Mouse (Mus musculus): Measurements from ENCODE around the gene Cdyl2. TPM values are rescaled to one million over a fixed set of nuclear protein-coding genes. Genes with fewer than 3 reads are reported as not detected.

The Cdyl2 gene
- polyA plus RNA-seq, 1 experiment from 2014 or later: 8.2 TPM

GRCm38 (mm10) chr8:116637998-116638397 is 94.8 kb downstream of the Cdyl2 start:
- Histone ChIP-seq H3K9ac (replicated peaks) (no peak overlapping the region), H3K4me2 (no peak overlapping the region), H3K27ac (no peak overlapping the region), H3K36me3 (no peaks in the 10 kb centered on the region), H3K4me1 (replicated peaks) (no peaks in the 10 kb centered on the region), H3K27me3 (no peaks in the 10 kb centered on the region), H3K4me3 (replicated peaks) (no peak overlapping the region), H3K9me3 (no peaks in the 10 kb centered on the region)
- 79% methylated on average over 4 of the region's 4 CpGs for WGBS
- ATAC-seq (ENCODE audit: insufficient number of reproducible peaks, insufficient read depth, low FRiP score, low TSS enrichment, low read depth): no peak

- H3K4me3 ChIP-seq (replicated peaks): no peak overlapping the region
- H3K36me3 ChIP-seq: no peaks in the 10 kb centered on the region
- H3K9me3 ChIP-seq: no peaks in the 10 kb centered on the region
- no peak overlapping the region for H3K9ac ChIP-seq (replicated peaks)
- H3K4me1 ChIP-seq (replicated peaks): no peaks in the 10 kb centered on the region
- H3K27ac ChIP-seq: no peak overlapping the region
- no peak for ATAC-seq (ENCODE audit: insufficient number of reproducible peaks, insufficient read depth, low FRiP score, low TSS enrichment, low read depth)
- H3K27me3 ChIP-seq: no peaks in the 10 kb centered on the region
- WGBS: 92% methylated on average over 7 of the region's 7 CpGs
- no peak overlapping the region for H3K4me2 ChIP-seq
Measured at GRCm38 (mm10) chr8:116637193-116637592, 95.6 kb downstream of the Cdyl2 start.

DNA sequence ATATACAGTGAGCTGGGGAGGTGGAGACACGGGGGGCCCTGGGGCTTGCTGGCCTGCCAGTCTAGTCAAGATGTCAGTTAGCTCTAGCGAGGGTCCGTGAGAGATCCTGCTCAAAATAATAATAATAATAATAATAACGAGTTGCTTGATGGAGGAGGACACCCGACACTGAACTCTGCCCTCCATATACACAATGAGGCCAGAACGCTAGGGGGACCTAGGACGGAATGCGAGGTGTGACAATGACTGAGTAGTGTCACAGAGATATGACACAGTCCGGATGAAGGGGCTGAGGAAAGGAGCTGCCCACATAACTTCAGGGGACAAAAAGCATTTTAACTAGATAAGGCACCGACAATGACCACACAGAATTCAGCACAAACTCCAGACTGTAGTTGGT is 96.4 kb downstream of the Cdyl2 start:
- Histone ChIP-seq H3K9ac (replicated peaks) (no peak overlapping the region), H3K4me1 (replicated peaks) (no peaks in the 10 kb centered on the region), H3K9me3 (no peaks in the 10 kb centered on the region), H3K4me3 (replicated peaks) (no peak overlapping the region), H3K27me3 (no peaks in the 10 kb centered on the region), H3K36me3 (no peaks in the 10 kb centered on the region), H3K27ac (no peak overlapping the region), H3K4me2 (no peak overlapping the region)
- 88% methylated on average over 10 of the region's 10 CpGs for WGBS
- no peak for ATAC-seq (ENCODE audit: insufficient number of reproducible peaks, insufficient read depth, low FRiP score, low TSS enrichment, low read depth)

DNA sequence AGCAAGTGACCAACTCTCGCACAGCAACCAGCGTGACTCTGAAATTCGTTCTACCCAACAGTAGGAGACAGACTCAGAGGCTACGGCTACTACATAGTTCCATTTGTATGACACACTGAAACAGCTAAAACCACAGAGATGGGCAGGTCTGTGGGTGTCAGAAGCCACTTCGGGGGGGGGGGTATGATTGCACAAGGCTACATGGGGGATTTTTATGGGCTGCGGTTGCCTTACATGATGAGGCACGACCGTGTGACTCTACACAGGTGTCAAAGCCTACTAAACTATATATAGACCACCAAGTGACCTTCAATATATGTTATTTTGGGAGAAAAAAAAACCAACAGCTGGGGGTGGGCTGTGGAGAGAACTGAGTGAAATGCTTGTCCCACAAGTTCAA is 96.8 kb downstream of the Cdyl2 start:
- Histone ChIP-seq H3K27ac (no peak overlapping the region), H3K27me3 (no peaks in the 10 kb centered on the region), H3K36me3 (no peaks in the 10 kb centered on the region), H3K9ac (replicated peaks) (no peak overlapping the region), H3K9me3 (no peaks in the 10 kb centered on the region), H3K4me2 (no peak overlapping the region), H3K4me3 (replicated peaks) (no peak overlapping the region), H3K4me1 (replicated peaks) (no peaks in the 10 kb centered on the region)
- WGBS: 89% methylated on average over 8 of the region's 8 CpGs
- ATAC-seq (ENCODE audit: insufficient number of reproducible peaks, insufficient read depth, low FRiP score, low TSS enrichment, low read depth): no peak

GRCm38 (mm10) chr8:116635261-116635660 is 97.5 kb downstream of the Cdyl2 start:
- Histone ChIP-seq H3K27me3 (no peaks in the 10 kb centered on the region), H3K9ac (replicated peaks) (no peak overlapping the region), H3K4me3 (replicated peaks) (no peak overlapping the region), H3K9me3 (no peaks in the 10 kb centered on the region), H3K4me2 (no peak overlapping the region), H3K36me3 (no peaks in the 10 kb centered on the region), H3K27ac (no peak overlapping the region), H3K4me1 (replicated peaks) (no peaks in the 10 kb centered on the region)
- no peak for ATAC-seq (ENCODE audit: insufficient number of reproducible peaks, insufficient read depth, low FRiP score, low TSS enrichment, low read depth)
- 92% methylated on average over 13 of the region's 13 CpGs for WGBS

DNA sequence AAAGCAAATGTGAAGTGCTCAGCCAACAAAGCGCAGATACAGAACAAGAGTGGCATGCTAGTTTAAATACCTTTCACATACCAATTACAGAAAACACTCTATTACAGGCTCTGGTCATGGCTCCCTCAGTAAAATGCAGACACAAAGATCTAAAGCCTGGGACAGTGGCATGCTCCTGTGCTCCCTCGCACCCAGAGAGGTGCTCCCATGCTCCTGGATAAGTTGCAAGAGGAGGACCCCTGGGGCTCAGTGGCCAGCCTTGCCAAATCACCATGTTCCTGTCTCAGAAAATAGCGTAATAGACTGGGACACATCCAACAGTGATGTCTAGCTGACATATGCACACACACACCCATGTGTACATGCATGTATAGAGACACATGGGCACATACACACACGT is 98.4 kb downstream of the Cdyl2 start:
- ATAC-seq (ENCODE audit: insufficient number of reproducible peaks, insufficient read depth, low FRiP score, low TSS enrichment, low read depth): no peak
- 89% methylated on average over 4 of the region's 4 CpGs for WGBS
- no peaks in the 10 kb centered on the region for H3K9me3 ChIP-seq

GRCm38 (mm10) chr8:116633470-116634150 is 99.2 kb downstream of the Cdyl2 start:
- H3K4me3 ChIP-seq (replicated peaks): no peak overlapping the region
- no peak overlapping the region for H3K27ac ChIP-seq
- no peaks in the 10 kb centered on the region for H3K36me3 ChIP-seq
- no peaks in the 10 kb centered on the region for H3K9me3 ChIP-seq
- no peak for ATAC-seq (ENCODE audit: insufficient number of reproducible peaks, insufficient read depth, low FRiP score, low TSS enrichment, low read depth)
- H3K4me2 ChIP-seq: no peak overlapping the region
- no peak overlapping the region for H3K9ac ChIP-seq (replicated peaks)
- no peaks in the 10 kb centered on the region for H3K4me1 ChIP-seq (replicated peaks)
- WGBS: 66% methylated on average over 10 of the region's 10 CpGs
- H3K27me3 ChIP-seq: no peaks in the 10 kb centered on the region

More for the DNA sequence above, 98.4 kb downstream of the Cdyl2 start:
- Histone ChIP-seq H3K27me3 (no peaks in the 10 kb centered on the region), H3K27ac (no peak overlapping the region), H3K36me3 (no peaks in the 10 kb centered on the region), H3K4me2 (no peak overlapping the region), H3K4me1 (replicated peaks) (no peaks in the 10 kb centered on the region), H3K4me3 (replicated peaks) (no peak overlapping the region), H3K9ac (replicated peaks) (no peak overlapping the region)

DNA sequence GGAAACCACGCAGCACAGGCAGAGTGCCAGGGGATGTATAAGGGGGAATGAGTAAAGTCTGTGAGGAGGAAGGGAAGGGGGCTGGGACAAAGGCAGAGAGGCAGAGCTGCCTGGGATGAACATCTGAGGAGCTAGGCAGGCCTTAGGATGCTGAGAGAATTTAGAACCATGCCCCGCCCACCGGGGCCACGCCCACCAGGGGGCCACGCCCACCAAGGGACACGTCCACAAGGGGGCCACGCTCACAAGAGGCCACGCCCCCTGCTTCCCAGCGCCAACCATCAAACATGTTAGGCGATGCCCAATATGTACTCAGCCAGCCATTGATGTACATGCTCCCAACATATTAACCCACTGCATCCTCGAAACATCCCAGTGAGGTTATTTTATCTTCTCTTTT is 102.7 kb downstream of the Cdyl2 start:
- H3K27ac ChIP-seq: no peak overlapping the region
- no peak overlapping the region for H3K4me2 ChIP-seq
- H3K27me3 ChIP-seq: no peaks in the 10 kb centered on the region
- WGBS: 42% methylated on average over 11 of the region's 11 CpGs
- H3K9ac ChIP-seq (replicated peaks): no peak overlapping the region
- ATAC-seq (ENCODE audit: insufficient number of reproducible peaks, insufficient read depth, low FRiP score, low TSS enrichment, low read depth): no peak
- no peak overlapping the region for H3K4me3 ChIP-seq (replicated peaks)
- no peaks in the 10 kb centered on the region for H3K9me3 ChIP-seq
- H3K36me3 ChIP-seq: no peaks in the 10 kb centered on the region
- H3K4me1 ChIP-seq (replicated peaks): no peaks in the 10 kb centered on the region

DNA sequence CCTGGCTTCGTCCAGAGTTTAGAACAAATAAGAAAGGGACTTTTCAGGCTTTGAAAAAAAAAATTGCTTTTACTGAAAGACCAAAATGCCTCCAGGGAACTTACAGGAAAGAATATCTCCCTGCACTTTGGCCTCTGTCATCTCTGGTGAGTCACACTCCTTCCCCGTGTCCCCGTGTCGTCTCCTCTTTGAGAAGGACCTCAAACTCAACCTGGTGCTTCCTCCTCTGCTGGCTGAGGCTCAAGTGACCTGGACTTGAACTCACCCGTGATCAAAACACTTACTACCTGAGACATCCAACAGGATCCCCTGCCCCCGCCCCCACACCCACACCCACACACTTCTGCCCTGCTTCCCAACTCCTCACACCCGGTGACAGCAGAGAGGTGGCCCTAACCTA is 103.8 kb downstream of the Cdyl2 start:
- no peak for ATAC-seq (ENCODE audit: insufficient number of reproducible peaks, insufficient read depth, low FRiP score, low TSS enrichment, low read depth)
- H3K27ac ChIP-seq: no peak overlapping the region
- H3K4me3 ChIP-seq (replicated peaks): no peak overlapping the region
- no peak overlapping the region for H3K9ac ChIP-seq (replicated peaks)
- H3K36me3 ChIP-seq: no peaks in the 10 kb centered on the region
- H3K4me2 ChIP-seq: no peak overlapping the region
- H3K4me1 ChIP-seq (replicated peaks): no peaks in the 10 kb centered on the region
- 78% methylated on average over 7 of the region's 7 CpGs for WGBS
- no peaks in the 10 kb centered on the region for H3K27me3 ChIP-seq
- H3K9me3 ChIP-seq: no peaks in the 10 kb centered on the region

- Histone ChIP-seq H3K4me3 (replicated peaks) (no peak overlapping the region), H3K9ac (replicated peaks) (no peak overlapping the region), H3K27me3 (no peaks in the 10 kb centered on the region), H3K4me1 (replicated peaks) (no peaks in the 10 kb centered on the region), H3K27ac (no peak overlapping the region), H3K4me2 (no peak overlapping the region), H3K36me3 (no peaks in the 10 kb centered on the region), H3K9me3 (no peaks in the 10 kb centered on the region)
- 100% methylated on average over 2 of the region's 2 CpGs for WGBS
- no peak for ATAC-seq (ENCODE audit: insufficient number of reproducible peaks, insufficient read depth, low FRiP score, low TSS enrichment, low read depth)
Measured at GRCm38 (mm10) chr8:116627854-116628479, 104.8 kb downstream of the Cdyl2 start.

DNA sequence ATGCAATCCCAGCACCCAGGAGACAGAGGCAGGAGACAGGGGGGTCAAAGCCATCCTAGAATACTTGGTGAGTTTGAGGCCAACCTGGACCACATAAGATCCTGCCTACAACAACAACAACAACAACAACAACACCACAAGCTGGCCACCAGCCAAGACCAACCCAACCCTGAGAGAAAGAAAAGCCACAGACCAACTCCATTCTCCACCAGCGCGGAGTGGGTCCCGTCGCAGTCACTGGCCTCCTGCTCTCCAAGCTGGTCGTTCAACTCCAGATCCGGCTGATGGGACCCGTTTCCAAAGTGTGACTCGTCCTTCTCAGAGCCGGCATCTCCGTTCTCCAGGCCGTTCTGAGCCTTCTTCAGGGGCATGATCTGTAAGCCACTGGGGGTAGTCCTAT is 109.2 kb downstream of the Cdyl2 start:
- H3K9ac ChIP-seq (replicated peaks): no peak overlapping the region
- no peak for ATAC-seq (ENCODE audit: insufficient number of reproducible peaks, insufficient read depth, low FRiP score, low TSS enrichment, low read depth)
- H3K4me3 ChIP-seq (replicated peaks): no peak overlapping the region
- H3K36me3 ChIP-seq: no peaks in the 10 kb centered on the region
- 0 out of 2 replicates have a peak, but pooled peaks cover 2% of the 10 kb centered on the region for H3K4me1 ChIP-seq (replicated peaks)
- no peaks in the 10 kb centered on the region for H3K9me3 ChIP-seq
- no peaks in the 10 kb centered on the region for H3K27me3 ChIP-seq
- no peak overlapping the region for H3K4me2 ChIP-seq
- H3K27ac ChIP-seq: no peak overlapping the region
- whole genome bisulfite sequencing: 94% methylated on average over 11 of the region's 11 CpGs

DNA sequence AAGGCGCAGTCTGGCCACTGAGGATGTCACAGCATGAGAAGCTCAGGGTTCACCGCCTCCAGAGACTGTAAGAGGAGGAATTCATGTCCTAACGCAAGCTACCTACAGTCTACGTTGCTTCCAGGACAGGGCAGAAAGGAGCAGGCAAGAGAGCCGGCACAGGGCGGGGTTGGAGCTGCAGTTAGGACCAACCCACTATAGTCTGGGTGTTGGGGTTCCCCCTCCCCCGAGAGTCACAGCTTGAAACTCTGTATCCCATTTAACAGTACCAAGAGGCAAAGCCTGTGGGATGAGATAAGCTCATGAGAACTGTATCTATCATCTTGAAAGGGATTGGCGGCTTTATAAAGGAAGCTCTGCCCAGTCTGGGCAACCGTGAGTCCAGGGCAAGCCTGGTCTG is 110.5 kb downstream of the Cdyl2 start:
- Histone ChIP-seq H3K9ac (replicated peaks) (no peak overlapping the region), H3K36me3 (no peaks in the 10 kb centered on the region), H3K27me3 (no peaks in the 10 kb centered on the region), H3K4me3 (replicated peaks) (no peak overlapping the region), H3K27ac (no peak overlapping the region), H3K9me3 (no peaks in the 10 kb centered on the region), H3K4me2 (no peak overlapping the region), H3K4me1 (replicated peaks) (0 out of 2 replicates have a peak, but pooled peaks cover 2% of the 10 kb centered on the region)
- no peak for ATAC-seq (ENCODE audit: insufficient number of reproducible peaks, insufficient read depth, low FRiP score, low TSS enrichment, low read depth)
- 83% methylated on average over 9 of the region's 9 CpGs for WGBS
